Mouse (Mus musculus) WW6 (cell line): ENCODE data around the gene Ndufa1.
"Not testable (repeated sequence)": the region's sequence is repeated elsewhere in the genome, so short reads cannot be mapped to it uniquely, and the experiment has no call there.

ENCODE experiments used
- DNase-seq: peaks from one replicate; pipeline ENCODE4 v3.0.0-alpha.2; 2013; ENCODE audit warnings: low read depth, low spot score

Ndufa1 gene

DNA sequence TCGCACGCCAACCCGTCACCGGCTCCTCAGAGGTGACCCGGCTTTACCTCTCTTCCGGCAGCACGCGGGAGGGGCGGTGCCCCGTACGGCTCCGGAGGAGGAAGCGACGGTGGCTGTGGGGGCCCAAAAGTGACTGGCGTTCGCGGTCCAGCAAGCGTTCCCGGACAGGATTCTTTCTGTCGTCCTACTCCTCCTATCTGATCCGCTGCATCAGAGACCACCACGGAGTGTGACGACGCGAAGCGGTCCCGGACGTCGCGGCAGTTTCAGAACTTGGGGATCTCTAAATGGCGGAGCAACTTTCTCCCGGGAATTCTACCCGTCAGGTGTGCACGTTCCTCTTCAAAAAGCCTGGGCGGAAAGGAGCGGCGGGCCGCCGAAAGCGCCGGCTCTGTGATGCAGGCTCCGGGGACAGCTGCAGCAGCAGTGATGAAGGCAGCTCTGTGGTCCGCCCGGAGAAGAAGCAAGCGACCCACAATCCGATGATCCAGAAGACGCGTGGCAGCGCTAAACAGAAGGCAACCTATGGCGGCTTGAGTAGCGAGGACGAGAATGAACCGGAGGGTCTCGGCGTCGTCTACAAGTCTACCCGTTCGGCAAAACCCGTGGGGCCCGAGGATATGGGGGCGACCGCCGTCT is at the start of gene Ndufa1, which contains the start of gene Rnf113a1:
Ndufa1 (minus strand) TSS at position 59 of the 639 bp plus-strand sequence.
Rnf113a1 (plus strand) TSS at position 141 of the 639 bp plus-strand sequence.
- DNase-seq, result peak; percentile 39

DNA sequence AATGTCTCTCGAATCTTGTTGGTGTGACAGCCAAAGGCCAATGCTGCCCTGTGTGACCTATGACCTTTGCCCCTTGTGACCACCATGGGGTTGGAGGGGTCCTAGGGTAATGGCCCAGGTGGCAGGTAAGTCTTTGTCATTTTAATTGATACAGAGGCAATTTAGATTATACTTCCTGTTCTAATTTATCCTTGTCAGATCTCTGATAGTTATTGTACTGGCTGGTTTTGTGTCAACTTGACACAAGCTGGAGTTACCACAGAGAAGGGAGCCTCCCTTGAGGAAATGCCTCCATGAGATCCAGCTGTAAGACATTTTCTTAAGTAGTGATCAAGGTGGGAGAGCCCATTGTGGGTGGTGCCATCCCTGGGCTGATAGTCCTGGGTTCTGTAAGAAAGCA is 31.2 kb upstream of the Ndufa1 start, which contains the start of gene Rhox1:
Rhox1 (minus strand) TSS at position 101 of the 400 bp plus-strand sequence.
- not testable (repeated sequence) for DNase-seq

DNA sequence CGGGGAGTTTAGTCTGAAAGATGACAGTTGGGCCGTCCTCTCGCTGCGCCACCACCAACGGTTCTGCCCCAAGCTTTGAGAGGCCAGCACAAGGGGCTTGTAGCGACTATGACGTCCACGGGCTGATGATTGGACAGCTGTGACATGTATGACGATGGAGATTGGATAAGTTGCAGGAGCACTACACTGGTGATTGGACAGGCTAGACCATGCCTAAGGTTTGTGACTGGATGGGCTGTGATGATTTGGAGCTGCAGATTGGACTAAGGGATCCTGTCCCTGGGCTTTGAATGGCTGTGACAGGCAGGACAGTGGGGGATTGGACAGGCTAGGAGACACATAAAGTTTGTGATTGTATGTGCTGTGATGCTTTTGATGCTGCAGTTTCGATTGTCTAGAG is 20.0 kb upstream of the Ndufa1 start, which contains the start of gene Gm9:
Gm9 (minus strand) TSS at position 101 of the 400 bp plus-strand sequence.
- no peak for DNase-seq

DNA sequence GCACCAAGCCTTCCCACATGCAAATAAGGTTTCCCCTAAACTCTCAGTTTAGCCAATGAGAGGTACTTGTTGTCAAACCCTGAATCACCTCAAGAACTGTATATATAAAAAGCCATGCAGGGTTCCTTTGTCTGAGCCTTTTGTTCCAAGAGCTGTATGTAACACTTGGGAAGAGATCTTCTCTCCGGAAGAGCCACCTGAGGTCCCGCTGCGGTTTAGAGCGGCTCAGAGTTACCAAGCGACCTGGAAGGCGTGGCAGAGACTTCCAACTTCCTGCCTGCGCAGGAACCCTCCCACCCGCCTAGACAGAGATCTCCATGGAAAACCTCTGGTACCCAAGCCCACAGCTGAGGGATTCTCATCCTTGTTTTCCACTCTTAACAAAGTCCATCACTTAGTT is 7.7 kb upstream of the Ndufa1 start:
- DNase-seq, result no peak

DNA sequence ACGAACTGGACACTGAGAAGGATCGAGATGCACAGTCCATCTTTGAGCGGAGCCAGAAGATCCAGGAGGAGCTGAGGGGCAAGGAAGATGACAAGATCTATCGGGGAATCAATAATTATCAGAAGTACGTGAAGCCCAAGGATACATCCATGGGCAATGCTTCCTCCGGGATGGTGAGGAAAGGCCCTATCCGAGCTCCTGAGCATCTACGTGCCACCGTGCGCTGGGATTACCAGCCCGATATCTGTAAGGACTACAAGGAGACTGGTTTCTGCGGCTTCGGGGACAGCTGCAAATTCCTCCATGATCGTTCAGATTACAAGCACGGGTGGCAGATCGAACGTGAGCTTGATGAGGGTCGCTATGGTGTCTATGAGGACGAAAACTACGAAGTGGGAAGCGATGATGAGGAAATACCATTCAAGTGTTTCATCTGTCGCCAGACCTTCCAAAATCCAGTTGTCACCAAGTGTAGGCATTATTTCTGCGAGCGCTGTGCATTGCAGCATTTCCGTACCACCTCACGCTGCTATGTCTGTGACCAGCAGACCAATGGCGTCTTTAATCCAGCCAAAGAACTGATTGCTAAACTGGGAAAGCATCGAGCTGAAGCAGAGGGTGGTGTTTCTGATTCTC is 899 bp upstream of the Ndufa1 start:
- no peak for DNase-seq

DNA sequence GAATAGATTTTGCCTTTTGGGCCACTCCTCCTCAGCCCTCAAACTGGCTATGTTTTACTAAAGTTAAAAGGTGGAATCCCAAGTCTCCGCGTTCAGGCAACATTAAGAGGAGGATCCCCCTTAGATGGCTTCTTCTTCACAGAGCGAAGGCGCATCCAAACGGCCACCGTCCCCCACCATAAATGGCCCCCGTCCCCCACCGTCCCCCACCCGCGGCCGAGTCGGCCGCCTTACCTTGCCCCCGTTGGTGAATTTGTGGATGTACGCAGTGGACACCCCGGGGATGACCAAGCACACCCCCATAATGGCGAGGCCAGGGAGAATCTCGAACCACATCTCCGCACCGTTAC is 233 bp downstream of the Ndufa1 start:
- DNase-seq, result no peak

DNA sequence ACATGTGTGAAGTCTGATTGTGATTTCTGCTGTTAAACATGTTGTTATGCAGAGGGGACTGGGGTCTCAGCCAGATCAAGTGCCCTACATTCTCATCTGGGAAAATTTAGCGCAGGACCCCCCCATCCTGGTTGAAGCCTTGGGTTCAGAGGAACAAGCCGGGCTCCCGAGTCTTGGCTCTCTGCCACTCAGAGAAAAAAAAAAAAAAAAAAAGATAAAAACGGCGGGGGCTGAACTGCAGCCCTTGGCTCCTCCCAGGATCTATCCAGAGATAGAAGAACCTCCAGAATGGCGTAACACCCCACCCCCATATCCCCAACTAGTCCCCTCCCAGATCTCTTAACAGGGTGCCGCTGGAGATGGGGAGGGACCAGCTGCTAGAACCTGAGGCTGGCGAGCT is 6.6 kb downstream of the Ndufa1 start:
- not testable (repeated sequence) for DNase-seq

- DNase-seq, result no peak
These were observed 22.2 kb downstream of the Ndufa1 start, which contains the start of gene Akap14 for GRCm38 (mm10) chrX:37168742-37169141. Gene Akap14, minus strand, starts transcription at chrX:37168842.

GRCm38 (mm10) chrX:37167085-37167484 is 23.9 kb downstream of the Ndufa1 start:
- no peak for DNase-seq

DNA sequence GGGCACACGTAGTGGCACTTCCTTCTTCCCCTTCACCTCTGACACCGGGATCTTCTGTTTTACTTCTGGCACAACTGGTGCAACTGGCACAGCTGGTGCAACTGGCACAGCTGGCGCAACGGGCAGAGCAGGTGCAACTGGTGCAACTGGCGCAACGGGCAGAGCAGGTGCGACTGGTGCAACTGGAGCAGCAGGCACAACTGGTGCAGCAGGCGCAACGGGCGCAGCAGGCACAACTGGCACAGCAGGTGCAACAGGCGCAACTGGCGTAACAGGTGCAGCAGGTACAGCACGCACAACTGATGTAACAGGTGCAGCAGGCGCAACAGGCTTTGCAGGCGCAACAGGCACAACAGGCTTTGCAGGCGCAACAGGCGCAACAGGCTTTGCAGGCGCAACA is 27.8 kb downstream of the Ndufa1 start:
- DNase-seq, result no peak

- DNase-seq, result no peak
These were observed 29.8 kb downstream of the Ndufa1 start for GRCm38 (mm10) chrX:37161169-37161568.

DNA sequence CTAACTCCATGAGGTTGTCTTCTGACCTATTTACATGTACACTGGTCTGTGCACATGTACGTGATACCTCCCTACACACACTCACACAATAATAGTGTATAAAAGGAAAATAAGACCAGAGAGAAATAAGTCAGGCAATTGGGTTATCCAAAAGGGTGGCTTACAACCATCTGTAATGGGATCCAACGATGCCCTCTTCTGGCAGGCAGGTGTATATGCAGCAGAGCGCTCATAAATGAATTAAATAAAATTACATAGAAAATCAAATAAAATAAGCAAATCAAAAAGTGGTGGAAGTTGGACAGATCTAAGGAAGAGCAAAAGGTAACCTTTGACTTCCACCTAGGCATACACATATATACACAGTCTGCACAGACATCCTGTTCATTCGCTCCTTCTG is 33.1 kb downstream of the Ndufa1 start:
- no peak for DNase-seq

- DNase-seq, result no peak
These were observed 46.0 kb downstream of the Ndufa1 start for GRCm38 (mm10) chrX:37144954-37145353.

DNA sequence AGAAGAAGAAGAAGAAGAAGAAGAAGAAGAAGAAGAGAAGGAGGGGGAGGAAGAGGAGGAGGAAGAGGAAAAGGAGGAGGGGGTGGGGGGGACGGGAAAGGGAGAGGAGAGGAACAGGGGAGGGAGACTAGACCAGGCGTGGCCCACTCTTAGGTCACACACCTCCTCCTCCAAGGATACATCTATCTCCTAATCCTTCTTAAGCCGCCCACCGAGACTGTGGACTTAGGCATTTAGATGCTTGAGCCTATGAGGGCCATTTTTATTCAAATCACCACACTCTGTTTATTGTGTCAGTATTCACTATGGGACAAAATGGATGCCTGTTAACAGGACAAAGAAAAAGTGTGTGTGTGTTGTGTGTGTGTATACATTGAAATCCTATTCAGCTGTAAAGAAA is 46.5 kb downstream of the Ndufa1 start:
- DNase-seq, result not testable (repeated sequence)

DNA sequence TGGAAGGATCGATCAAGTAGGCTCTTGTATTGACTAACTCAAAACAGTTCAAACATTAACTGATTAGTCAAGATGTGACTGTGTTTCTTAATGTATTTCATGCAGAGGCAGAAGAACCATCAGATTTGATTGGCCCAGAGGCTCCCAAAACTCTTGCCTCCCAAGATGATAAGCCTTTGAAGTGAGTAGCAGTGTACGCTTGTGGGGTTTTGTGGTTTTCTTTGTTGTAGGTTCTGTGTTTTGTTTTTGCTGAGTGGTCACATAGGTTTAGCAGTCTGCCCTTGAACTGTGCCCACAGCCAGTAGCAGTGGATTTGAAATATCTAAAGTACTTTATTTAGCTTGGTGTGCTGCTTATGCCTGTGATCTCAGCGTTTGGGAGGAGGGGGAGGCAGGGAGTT is 49.2 kb downstream of the Ndufa1 start:
- no peak for DNase-seq
